Mouse (Mus musculus) layer of hippocampus, adult 9-11 months (tissue): Measurements from ENCODE around the gene Mttp.

Experiments
- DNase-seq: peaks from one replicate; pipeline ENCODE4 v3.0.0; 2022

Mttp gene

GRCm38 (mm10) chr3:138133916-138134315 lies 10.9 kb downstream of the Mttp start:
- DNase-seq: no peak

DNA sequence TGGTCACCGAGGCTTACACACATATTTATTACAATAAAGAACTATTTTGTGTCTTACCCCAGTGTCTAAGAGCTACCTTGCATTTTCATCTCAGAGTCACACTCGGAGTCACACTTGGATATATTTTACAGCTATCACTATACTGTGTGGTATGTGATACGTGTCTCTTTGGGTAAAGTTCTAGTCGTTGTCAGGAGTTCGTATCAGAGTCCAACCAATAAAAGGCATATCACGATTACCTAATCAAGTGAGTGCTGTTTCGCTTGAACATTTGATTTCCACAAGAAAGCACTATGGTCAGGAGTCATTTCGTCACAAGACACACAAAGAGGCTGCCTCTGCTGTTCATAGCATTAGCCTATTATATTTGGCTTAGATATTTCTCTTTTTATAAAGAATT lies 11.3 kb downstream of the Mttp start:
- DNase-seq: no peak

DNA sequence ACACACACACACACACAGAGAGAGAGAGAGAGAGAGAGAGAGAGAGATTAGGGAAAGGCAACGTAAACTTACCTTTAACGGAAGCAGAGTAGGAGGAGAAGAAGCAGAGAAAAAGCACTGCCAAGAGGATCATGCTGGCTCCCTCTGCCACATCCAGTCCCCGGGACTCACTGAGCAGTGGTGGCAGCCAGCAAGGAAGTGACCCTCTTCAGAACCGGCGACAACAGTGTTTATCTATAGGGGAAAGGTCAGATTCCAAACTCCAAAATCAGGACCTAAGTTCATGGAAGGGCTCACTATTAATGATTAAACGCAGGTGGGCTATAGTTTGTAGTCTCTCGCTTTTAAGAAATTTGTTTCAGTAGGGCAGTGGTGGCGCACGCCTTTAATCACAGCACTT lies 13.6 kb downstream of the Mttp start:
- no peak for DNase-seq

DNA sequence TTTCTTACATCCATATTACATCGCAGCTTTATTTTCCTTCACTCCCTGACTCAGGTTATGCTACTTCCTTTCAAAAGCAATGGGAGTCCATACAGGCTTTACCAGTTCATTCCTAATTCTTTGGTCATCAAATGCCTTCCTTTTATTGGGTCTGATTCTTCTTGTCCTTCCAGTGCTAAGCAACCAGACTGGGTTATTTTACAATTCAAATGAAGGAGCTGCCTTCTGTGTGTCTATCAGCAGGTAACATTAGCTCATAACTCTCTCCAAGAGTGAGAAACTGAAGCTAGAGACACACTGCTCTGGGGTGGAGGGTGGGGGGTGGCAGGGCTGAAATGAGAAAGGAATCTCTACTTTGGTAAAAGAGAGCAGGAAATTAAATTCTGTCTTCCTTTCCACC lies 14.1 kb downstream of the Mttp start:
- DNase-seq: no peak

- no peak for DNase-seq
Observed at GRCm38 (mm10) chr3:138129110-138129509, 15.7 kb downstream of the Mttp start.

DNA sequence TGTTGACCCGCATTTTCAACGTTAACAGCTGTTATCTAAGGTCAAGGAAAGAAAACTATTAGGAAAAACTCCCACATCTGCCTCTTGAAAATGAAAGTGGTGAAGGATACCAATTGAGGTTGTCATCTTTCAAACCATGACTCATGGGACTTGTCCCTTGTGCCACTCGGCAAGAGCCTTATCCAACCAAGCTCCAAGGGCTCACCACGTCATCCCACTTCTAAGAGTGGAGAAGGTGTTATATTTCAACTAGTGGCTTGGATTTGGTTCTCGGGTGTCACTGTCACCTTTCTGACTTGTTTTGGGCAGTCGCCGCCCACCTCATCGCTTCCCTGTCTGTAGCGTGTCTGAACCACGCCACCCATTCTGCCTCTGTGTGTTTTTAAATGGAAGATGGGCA lies 20.9 kb downstream of the Mttp start:
- no peak for DNase-seq

DNA sequence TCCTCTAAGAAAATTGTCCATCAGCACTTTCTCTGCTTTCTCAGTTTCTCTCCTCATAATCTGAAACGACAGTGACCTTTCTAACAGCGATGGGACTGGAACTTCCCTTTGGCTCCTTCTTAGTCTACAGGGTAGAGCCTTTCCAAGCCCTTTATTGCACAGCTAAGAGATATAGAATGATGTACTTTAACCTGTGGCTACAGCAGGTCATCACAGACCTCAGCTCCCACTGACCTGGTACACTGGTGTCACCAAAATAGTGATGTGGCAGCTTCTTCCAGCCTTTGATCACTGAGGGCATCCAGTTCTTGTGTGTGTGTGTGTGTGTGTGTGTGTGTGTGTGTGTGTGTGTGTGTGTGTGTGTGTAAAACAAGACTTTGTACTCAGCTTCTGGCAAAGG lies 23.3 kb downstream of the Mttp start:
- no peak for DNase-seq

DNA sequence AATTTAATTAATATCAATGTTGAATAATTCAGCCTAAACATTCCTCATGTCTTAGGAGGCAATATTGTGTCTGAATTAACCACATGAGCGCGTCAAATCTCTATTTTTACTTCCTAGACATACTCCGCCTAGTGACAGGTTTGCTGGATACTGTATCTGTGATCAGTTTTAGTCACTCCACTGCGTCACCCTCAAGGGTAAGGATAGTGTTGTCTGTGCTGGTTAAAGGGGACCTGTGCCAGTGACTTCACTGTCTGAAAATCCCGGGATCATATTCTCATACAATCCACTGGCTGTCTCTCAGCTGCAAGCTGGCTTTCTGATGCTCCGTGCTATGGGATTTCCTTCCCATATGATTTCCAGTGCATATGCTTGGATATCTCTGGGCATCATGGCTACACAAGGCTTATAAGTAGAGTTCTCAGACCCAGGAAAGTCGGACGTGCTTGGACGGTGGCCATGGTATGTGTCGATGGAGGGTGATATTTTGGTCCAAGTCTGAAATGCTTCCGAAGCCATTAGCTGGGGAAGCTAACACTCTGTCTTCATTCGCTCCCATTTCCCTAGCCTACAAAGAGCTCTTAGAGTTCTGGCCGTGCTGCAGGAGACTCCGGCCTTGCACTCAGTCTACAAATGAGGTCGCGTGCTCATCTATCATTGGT lies 25.2 kb downstream of the Mttp start:
- DNase-seq: no peak

- DNase-seq: no peak
Observed at GRCm38 (mm10) chr3:138118831-138119230, 25.9 kb downstream of the Mttp start.

GRCm38 (mm10) chr3:138118392-138118791 lies 26.4 kb downstream of the Mttp start:
- DNase-seq: no peak

- DNase-seq: no peak
Observed at GRCm38 (mm10) chr3:138116871-138117270, 27.9 kb downstream of the Mttp start.

DNA sequence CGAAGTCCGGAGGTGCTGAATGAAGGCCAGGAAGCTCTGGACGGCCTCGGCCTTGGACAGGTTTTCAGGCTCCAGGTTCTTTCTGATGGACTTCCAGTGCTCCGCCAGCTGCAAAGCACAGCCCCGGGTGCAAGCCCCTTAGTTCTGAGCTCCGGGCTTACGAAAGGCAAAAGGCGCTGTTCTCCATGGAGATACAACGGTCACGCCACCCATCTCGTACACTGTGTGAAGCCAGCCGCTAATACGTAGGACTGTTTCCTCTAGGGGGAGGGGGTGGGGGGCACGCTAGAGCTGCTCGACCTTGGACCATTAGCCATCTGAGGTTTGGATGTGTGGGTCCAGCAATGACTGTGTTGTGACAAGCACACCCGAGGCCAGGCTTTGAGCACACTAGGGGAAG lies 30.7 kb downstream of the Mttp start:
- DNase-seq: no peak

- no peak for DNase-seq
Observed at GRCm38 (mm10) chr3:138110910-138111782, 33.6 kb downstream of the Mttp start.

DNA sequence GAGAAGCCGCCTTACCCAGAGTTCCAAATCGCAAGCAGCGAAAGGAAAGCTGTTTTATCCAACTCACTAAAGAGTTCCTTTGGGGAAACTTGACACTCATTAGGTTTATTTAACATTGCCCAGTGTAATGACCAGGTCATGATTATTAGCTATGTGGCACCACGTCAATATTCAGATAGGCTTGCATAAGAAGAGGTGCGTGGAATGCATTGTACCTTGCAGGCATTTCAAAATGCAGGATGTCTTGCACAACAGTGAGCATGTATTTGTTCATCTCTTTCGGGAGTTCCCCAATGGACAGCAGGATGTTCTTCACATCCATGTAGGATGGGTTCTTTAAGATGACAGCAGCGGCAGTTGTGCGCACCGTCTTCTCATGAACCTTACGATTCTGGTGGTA lies 37.9 kb downstream of the Mttp start:
- no peak for DNase-seq

DNA sequence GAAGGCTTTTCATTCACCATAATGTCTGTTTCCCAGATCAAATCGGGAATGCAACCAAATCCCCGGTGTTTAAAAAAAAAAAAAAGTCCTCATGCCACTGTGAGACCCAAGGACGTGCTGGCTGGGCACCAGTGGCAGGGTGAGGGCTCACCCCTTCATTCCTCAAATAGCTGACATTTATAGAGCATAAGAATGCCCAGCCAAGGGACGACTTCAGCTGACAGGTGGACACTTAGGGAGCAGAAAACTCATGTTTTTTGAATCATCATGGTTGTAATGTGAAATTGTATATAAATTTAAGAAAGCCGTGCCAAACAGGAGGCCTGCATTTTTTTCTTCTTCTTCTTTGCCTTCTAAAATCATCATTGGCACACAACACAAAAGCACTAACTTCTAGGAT lies 39.7 kb downstream of the Mttp start:
- no peak for DNase-seq

GRCm38 (mm10) chr3:138103690-138104089 lies 41.1 kb downstream of the Mttp start:
- no peak for DNase-seq

GRCm38 (mm10) chr3:138101936-138102335 lies 42.8 kb downstream of the Mttp start:
- no peak for DNase-seq

DNA sequence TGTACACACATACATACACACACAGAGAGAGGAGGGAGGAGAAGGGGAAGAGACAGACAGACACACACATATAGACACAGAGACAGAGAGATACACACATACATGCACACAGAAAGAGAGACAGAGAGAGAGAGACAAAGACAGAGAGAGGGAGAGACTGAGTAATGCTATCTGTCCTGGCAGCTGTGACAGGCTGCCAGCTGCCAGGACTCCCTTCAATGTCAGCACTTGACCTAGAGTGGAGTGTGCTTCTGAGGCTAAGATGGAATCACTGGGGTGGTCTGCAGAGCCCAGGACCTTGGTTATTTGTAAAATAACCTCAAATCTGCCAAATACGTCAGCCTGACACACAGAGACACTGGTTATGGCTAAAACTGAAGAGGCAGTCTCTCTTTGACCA lies 47.0 kb downstream of the Mttp start:
- DNase-seq: no peak

GRCm38 (mm10) chr3:138096263-138097028 lies 48.3 kb downstream of the Mttp start:
- no peak for DNase-seq

- peak; percentile 10 for DNase-seq
Observed at GRCm38 (mm10) chr3:138095718-138096117, 49.0 kb downstream of the Mttp start.

DNA sequence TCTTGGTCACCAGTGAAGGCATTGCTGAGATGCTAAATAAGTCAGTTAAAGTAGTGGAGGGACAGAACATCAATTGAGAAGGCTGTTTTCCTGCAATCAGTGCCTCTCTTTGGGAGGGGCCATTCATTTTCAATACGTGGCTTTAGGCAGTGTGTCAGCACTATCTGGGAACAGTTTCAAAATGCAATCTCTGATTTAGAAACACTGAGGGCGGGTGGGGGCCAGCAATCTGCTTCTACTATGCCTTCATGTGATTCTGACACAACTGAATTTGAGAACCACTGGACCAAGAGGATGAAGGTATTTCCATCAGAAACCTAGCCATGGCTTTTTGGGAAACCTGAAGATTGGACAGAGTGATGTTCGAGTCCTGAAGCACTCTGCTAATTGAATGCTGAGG lies 49.5 kb downstream of the Mttp start:
- peak; percentile 81 for DNase-seq

DNA sequence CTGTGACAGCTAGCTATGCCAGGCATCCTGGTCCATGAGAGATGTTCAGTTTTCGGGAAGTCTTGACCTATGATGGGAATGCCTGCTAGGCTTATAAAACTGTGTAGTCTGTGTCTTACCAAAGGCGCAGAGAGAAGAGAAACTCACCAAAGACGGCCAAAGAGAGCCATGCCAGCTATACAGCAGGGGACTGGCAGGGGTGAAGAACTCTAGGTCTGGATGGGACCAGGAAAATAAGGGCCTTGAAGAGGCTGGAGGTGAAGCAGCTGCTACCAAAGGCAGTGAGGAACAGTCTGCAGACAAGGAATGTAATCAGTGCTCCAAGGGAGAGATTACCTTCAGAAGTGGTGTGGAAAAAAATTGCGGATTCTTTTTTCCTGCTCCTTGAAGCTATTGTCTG lies 60.9 kb downstream of the Mttp start:
- no peak for DNase-seq

DNA sequence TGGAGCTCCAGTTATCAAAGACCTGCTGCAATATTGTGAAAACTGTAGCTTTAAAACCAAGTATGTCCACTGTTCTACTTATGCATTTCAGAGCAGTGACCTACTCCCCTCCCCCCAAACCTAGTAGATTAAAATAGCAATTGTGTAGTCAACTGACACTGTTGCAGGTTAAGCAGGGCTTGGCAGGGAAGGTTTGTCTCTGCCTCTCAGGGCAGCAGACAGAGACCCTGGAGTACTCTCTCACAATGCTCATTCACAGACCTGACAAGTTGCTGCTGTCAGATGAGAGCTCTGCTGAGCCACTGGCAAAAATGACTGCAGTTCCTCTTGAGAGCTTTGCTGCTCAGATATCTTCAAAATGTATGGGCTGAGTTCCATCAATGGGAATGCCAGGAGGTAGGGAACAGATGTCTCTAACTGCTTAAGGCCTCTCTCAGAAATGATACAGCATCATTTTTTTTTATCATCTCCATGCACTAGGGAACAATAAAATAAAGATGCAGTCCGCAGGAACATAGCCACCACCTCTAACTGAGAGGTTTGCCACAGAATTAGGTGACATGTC lies 61.6 kb downstream of the Mttp start:
- DNase-seq: peak; percentile 44
